Mouse (Mus musculus) cortical plate, adult 2 months (tissue): ENCODE data around the gene Id4.

ENCODE experiments used
- CTCF ChIP-seq: fragments of 200-500 bp; IDR thresholded peaks from 2 replicates; pipeline ENCODE4 v1.5.1; 2011; ENCODE audit warnings: mild to moderate bottlenecking, control low read depth, low read length; ENCODE audit not compliant: insufficient read depth; ENCODE audit errors: extremely low read depth
- POLR2A ChIP-seq: fragments of 200-500 bp; IDR thresholded peaks from 2 replicates; pipeline ENCODE4 v1.6.1; 2011; ENCODE audit warnings: mild to moderate bottlenecking, low read length, control low read depth; ENCODE audit not compliant: insufficient read depth; ENCODE audit errors: extremely low read depth

DNA sequence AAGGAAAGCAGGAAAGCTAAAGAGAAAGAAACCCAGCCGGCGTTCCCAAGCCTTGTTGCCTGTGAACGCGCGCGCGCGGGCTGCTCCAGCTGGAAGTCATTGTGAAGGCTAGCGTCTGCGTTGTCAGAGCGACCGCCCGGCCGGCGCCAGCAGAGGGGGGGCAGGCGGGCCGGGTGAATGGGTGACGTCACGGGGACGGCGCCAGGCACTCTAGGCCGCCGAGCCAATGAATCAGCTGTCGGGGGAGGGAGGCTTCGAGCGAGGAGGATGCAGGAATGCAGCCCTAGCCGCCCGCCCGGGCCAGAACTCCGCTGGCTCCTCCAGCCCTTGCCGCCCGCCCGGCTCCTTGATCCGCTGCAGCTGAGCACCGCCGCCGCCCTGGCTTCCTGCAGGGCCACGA lies 33.3 kb upstream of the Id4 start:
- no peak for TF ChIP-seq CTCF
- TF ChIP-seq POLR2A: peak; percentile 45; the same call in 1 of the 2 replicates
